Mouse (Mus musculus) embryonic facial prominence, embryonic 10.5 days (tissue): ENCODE results near the gene Efna1. TPM values are rescaled to one million over a fixed set of nuclear protein-coding genes. Genes with fewer than 3 reads are reported as not detected.

Experiments
- DNase-seq: peaks from one replicate; pipeline ENCODE4 v3.0.0-alpha.2; 2017; ENCODE audit warnings: low spot score
- H3K27ac ChIP-seq: fragments of 300-500 bp; sonication (generic); replicated peaks from 2 replicates; pipeline ENCODE4 v1.5.1; 2016; ENCODE audit warnings: mild to moderate bottlenecking
- H3K27me3 ChIP-seq: fragments of 300-500 bp; sonication (generic); replicated peaks from 2 replicates; pipeline ENCODE4 v1.6.1; 2016; ENCODE audit warnings: low read depth, mild to moderate bottlenecking; ENCODE audit not compliant: poor library complexity, severe bottlenecking
- H3K36me3 ChIP-seq: fragments of 300-500 bp; sonication (generic); replicated peaks from 2 replicates; pipeline ENCODE4 v1.6.1; 2016; ENCODE audit warnings: mild to moderate bottlenecking, moderate library complexity
- H3K4me1 ChIP-seq: fragments of 300-500 bp; sonication (generic); 2 replicates; pipeline ENCODE4 v1.6.1; 2016
- H3K4me3 ChIP-seq: fragments of 300-500 bp; sonication (generic); 2 replicates; pipeline ENCODE4 v1.5.1; 2016; ENCODE audit warnings: mild to moderate bottlenecking, moderate library complexity
- H3K9me3 ChIP-seq: fragments of 300-500 bp; sonication (generic); 2 replicates; pipeline ENCODE4 v1.6.1; 2016; ENCODE audit warnings: mild to moderate bottlenecking
- WGBS: fragments of 180-500 bp; shearing (Covaris S2); methylation state at CpG from one replicate; pipeline ENCODE4 v1.1.7; 2016; 5-methylcytosine and 5-hydroxymethylcytosine counted together
- polyA plus RNA-seq: library from polyadenylated mRNA; unstranded; fragments of >200 nt; fragmentation: Nextera tagmentation; extraction: Ambion mirVana; gene quantifications from 2 replicates; pipeline ENCODE4 v1.2.1, GENCODE M21; 2016

Gene Efna1
- polyA plus RNA-seq, 1 experiment from 2014 or later: 27.2 TPM

GRCm38 (mm10) chr3:89287286-89287685 is 6.3 kb upstream of the Efna1 start:
- 48% methylated on average over 5 of the region's 5 CpGs for WGBS
- no peak overlapping the region for H3K4me3 ChIP-seq
- H3K36me3 ChIP-seq: no peaks in the 10 kb centered on the region
- H3K9me3 ChIP-seq: no peaks in the 10 kb centered on the region
- H3K27ac ChIP-seq: 0 out of 2 replicates have a peak overlapping the region, but pooled peaks have one; percentile 2
- H3K4me1 ChIP-seq: peaks cover 46% of the 10 kb centered on the region
- peaks cover 14% of the 10 kb centered on the region for H3K27me3 ChIP-seq
- DNase-seq: no peak

- no peaks in the 10 kb centered on the region for H3K9me3 ChIP-seq
- H3K4me1 ChIP-seq: peaks cover 60% of the 10 kb centered on the region
- H3K36me3 ChIP-seq: no peaks in the 10 kb centered on the region
- peaks cover 28% of the 10 kb centered on the region for H3K27me3 ChIP-seq
- H3K27ac ChIP-seq: no peak overlapping the region
- DNase-seq: no peak
- 38% methylated on average over 2 of the region's 2 CpGs for WGBS
- no peak overlapping the region for H3K4me3 ChIP-seq
These were observed 4.6 kb upstream of the Efna1 start for GRCm38 (mm10) chr3:89285526-89285925.

- Histone ChIP-seq H3K9me3 (no peaks in the 10 kb centered on the region), H3K27ac (no peak overlapping the region), H3K4me1 (peaks cover 72% of the 10 kb centered on the region), H3K27me3 (peaks cover 41% of the 10 kb centered on the region), H3K36me3 (no peaks in the 10 kb centered on the region), H3K4me3 (no peak overlapping the region)
- no peak for DNase-seq
- WGBS: 88% methylated on average over 3 of the region's 3 CpGs
These were observed 3.3 kb upstream of the Efna1 start for GRCm38 (mm10) chr3:89284261-89284660.

- Histone ChIP-seq H3K4me1 (peaks cover 72% of the 10 kb centered on the region), H3K36me3 (no peaks in the 10 kb centered on the region), H3K27me3 (peaks cover 61% of the 10 kb centered on the region), H3K27ac (peak overlapping the region; percentile 70), H3K4me3 (no peak overlapping the region), H3K9me3 (no peaks in the 10 kb centered on the region)
- DNase-seq: no peak
- 23% methylated on average over 4 of the region's 4 CpGs for WGBS
These were observed 1.3 kb upstream of the Efna1 start for GRCm38 (mm10) chr3:89282291-89282643.

GRCm38 (mm10) chr3:89281579-89282290 is 793 bp upstream of the Efna1 start:
- Histone ChIP-seq H3K9me3 (no peaks in the 10 kb centered on the region), H3K27ac (peak overlapping the region; percentile 86), H3K4me1 (peaks cover 72% of the 10 kb centered on the region), H3K36me3 (no peaks in the 10 kb centered on the region), H3K4me3 (peak overlapping the region; percentile 65), H3K27me3 (peaks cover 66% of the 10 kb centered on the region)
- peak; percentile 90 for DNase-seq
- 11% methylated on average over 20 of the region's 20 CpGs for WGBS

GRCm38 (mm10) chr3:89280050-89280605 is 814 bp downstream of the Efna1 start:
- Histone ChIP-seq H3K4me1 (peaks cover 71% of the 10 kb centered on the region), H3K36me3 (peaks cover 11% of the 10 kb centered on the region), H3K27ac (peak overlapping the region; percentile 86; the same call in 1 of the 2 replicates), H3K27me3 (peaks cover 80% of the 10 kb centered on the region), H3K4me3 (peak overlapping the region; percentile 65), H3K9me3 (no peaks in the 10 kb centered on the region)
- DNase-seq: no peak
- WGBS: under 1% methylated on average over 29 of the region's 29 CpGs

- peaks cover 73% of the 10 kb centered on the region for H3K27me3 ChIP-seq
- WGBS: 2% methylated on average over 35 of the region's 35 CpGs
- peak; percentile 89 for DNase-seq
- peak overlapping the region; percentile 86 for H3K27ac ChIP-seq
- H3K4me3 ChIP-seq: peak overlapping the region; percentile 65
- H3K4me1 ChIP-seq: peaks cover 68% of the 10 kb centered on the region
- no peaks in the 10 kb centered on the region for H3K9me3 ChIP-seq
- peaks cover 16% of the 10 kb centered on the region for H3K36me3 ChIP-seq
These were observed 1.6 kb downstream of the Efna1 start for GRCm38 (mm10) chr3:89279153-89279890.

GRCm38 (mm10) chr3:89278643-89279042 is 2.3 kb downstream of the Efna1 start:
- DNase-seq: no peak
- 16% methylated on average over 8 of the region's 8 CpGs for WGBS
- Histone ChIP-seq H3K27me3 (peaks cover 67% of the 10 kb centered on the region), H3K4me1 (peaks cover 68% of the 10 kb centered on the region), H3K4me3 (peak overlapping the region; percentile 65), H3K9me3 (no peaks in the 10 kb centered on the region), H3K36me3 (peaks cover 16% of the 10 kb centered on the region), H3K27ac (peak overlapping the region; percentile 86)

- no peak for DNase-seq
- Histone ChIP-seq H3K9me3 (no peaks in the 10 kb centered on the region), H3K27ac (peak overlapping the region; percentile 86), H3K36me3 (peaks cover 16% of the 10 kb centered on the region), H3K27me3 (peaks cover 66% of the 10 kb centered on the region), H3K4me3 (peak overlapping the region; percentile 65), H3K4me1 (peaks cover 68% of the 10 kb centered on the region)
- WGBS: 54% methylated on average over 7 of the region's 7 CpGs
These were observed 2.8 kb downstream of the Efna1 start for GRCm38 (mm10) chr3:89278107-89278506.

GRCm38 (mm10) chr3:89277281-89278021 is 3.5 kb downstream of the Efna1 start:
- Histone ChIP-seq H3K27me3 (peaks cover 68% of the 10 kb centered on the region), H3K36me3 (peaks cover 18% of the 10 kb centered on the region), H3K27ac (peak overlapping the region; percentile 86), H3K9me3 (no peaks in the 10 kb centered on the region), H3K4me1 (peaks cover 68% of the 10 kb centered on the region), H3K4me3 (peak overlapping the region; percentile 65)
- 34% methylated on average over 14 of the region's 14 CpGs for WGBS
- peak; percentile 53 for DNase-seq

GRCm38 (mm10) chr3:89276061-89276460 is 4.9 kb downstream of the Efna1 start:
- no peaks in the 10 kb centered on the region for H3K9me3 ChIP-seq
- peaks cover 27% of the 10 kb centered on the region for H3K36me3 ChIP-seq
- 92% methylated on average over 13 of the region's 13 CpGs for WGBS
- peak overlapping the region; percentile 86; the same call in 1 of the 2 replicates for H3K27ac ChIP-seq
- DNase-seq: no peak
- peaks cover 60% of the 10 kb centered on the region for H3K4me1 ChIP-seq
- peaks cover 67% of the 10 kb centered on the region for H3K27me3 ChIP-seq
- 0 out of 2 replicates have a peak overlapping the region, but pooled peaks have one; percentile 65 for H3K4me3 ChIP-seq

- no peaks in the 10 kb centered on the region for H3K9me3 ChIP-seq
- WGBS: 69% methylated on average over 6 of the region's 6 CpGs
- no peak overlapping the region for H3K4me3 ChIP-seq
- H3K4me1 ChIP-seq: peaks cover 57% of the 10 kb centered on the region
- H3K27ac ChIP-seq: no peak overlapping the region
- no peak for DNase-seq
- H3K36me3 ChIP-seq: peaks cover 31% of the 10 kb centered on the region
- peaks cover 38% of the 10 kb centered on the region for H3K27me3 ChIP-seq
These were observed 9.2 kb downstream of the Efna1 start for GRCm38 (mm10) chr3:89271760-89272159.
